Mouse (Mus musculus): ENCODE measurements at regions not wholly inside any gene's neighbourhood (a gene's known extent, or its start where the extent isn't known, plus 50 kb on each side); places are given as distances from the start of the nearest gene placed in this dataset.

- DNase-seq, result no peak
These were observed 442.0 kb downstream of the Hsfy2 start for GRCm38 (mm10) chr1:56195224-56195623.

- no peak for DNase-seq
These were observed 453.6 kb downstream of the Hsfy2 start for GRCm38 (mm10) chr1:56183503-56184198.

DNA sequence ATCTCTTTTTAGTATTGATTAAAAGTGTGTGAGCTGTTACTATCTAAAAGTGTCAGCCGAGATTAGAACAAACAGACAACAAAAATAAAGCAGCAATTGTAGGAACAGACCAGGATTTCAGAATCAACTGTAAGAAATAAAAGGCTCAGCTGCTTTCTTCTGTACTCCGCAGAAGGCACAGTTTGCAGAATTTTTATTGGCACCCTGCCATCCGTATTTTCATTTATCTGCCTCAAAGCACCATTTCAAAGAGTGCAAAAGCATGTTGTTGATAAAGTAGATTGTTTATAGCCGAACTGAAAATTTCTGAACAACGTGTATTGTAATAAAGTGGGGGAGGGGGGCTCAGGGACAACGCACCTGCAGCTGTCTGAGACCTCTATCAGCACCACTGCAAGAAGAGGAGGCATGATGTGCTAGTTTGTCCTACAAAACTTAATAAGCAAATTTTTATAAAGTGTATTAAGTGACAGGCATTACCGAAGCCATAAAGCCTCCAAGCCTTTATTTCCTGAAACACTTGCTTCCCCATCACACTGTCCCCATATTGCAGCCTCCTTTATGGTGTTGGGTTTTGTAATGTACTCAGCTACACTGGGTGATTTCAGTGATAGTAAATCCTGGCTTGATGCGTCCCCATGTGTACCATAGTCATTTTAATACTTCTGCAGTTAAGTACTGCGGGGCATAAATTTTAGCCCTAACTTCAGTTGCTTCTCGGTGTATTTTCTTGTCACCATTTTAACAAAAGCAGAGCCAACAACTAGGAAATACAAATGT, 457.8 kb downstream of the Hsfy2 start:
- DNase-seq, result no peak

GRCm38 (mm10) chr1:56171157-56171556, 466.1 kb downstream of the Hsfy2 start:
- DNase-seq, result no peak

- no peak for DNase-seq
These were observed 468.5 kb downstream of the Hsfy2 start for GRCm38 (mm10) chr1:56168712-56169111.

GRCm38 (mm10) chr1:56168063-56168462, 469.2 kb downstream of the Hsfy2 start:
- no peak for DNase-seq

DNA sequence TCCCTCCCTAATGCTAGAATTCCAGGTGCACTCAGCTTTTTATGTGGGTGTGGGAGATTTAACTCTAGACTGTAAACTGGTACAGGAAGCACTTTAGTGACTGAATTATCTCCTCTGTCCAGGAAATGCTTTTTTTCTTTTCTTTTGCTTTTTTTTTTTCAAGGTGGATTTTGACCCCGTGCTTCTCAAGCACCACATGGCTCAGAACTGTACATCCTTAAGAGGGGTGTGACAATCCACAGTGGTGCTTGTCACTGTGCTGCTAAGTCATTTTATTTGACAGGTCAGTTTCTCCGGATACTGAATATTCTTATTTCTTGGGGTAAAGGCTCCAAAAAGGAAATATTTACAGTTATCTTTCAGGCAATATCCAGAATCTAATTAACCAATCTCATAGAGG, 472.0 kb downstream of the Hsfy2 start:
- no peak for DNase-seq

GRCm38 (mm10) chr1:56164366-56164765, 472.9 kb downstream of the Hsfy2 start:
- no peak for DNase-seq

DNA sequence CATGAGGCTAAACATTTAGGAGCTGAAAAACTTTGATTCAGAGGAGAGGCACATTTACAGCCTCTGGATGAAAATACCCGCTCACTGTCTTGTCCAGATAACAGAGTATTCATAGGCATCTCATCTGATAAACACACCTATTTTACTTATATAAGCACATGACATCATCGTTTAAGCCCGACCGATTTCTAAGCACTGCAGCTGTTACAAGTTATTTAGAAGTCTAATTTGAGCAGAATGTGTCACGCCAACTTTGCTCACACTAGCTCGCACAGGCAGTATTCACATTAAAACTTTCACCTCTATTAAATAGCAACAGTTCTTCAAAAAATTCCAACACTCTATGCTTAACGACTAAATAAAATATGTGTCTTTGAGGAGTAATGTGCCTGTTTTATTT, 506.3 kb downstream of the Hsfy2 start:
- DNase-seq, result no peak

DNA sequence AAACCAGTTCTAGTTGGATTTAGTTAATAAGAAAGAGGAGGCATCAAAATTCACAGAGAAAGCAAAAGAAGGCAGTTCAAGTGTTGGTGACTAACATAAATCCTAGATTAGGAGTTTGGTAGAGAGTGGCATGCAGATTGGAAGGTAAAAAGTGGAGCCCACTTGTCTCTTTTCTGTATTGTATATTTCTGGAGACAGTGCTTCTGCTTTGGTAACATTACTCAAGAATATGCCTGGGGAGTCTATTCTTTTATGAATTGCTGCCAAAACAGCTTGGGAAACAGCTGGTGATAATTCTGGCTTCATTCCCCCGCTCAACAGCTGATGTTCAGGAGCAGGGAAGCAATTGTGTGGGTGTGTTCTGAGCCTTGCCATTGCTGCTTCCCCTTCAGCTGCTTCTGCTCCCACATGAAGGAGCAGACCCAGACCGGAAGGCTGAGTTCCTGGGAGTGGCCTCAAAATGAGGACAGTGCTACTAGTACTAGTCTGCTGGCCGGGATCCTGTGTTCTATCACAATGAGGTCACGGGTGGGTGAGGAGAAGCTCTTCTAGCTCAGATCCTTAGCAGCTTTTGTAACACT, 547.9 kb downstream of the Hsfy2 start:
- no peak for DNase-seq

GRCm38 (mm10) chr1:56088357-56088756, 548.9 kb downstream of the Hsfy2 start:
- no peak for DNase-seq

DNA sequence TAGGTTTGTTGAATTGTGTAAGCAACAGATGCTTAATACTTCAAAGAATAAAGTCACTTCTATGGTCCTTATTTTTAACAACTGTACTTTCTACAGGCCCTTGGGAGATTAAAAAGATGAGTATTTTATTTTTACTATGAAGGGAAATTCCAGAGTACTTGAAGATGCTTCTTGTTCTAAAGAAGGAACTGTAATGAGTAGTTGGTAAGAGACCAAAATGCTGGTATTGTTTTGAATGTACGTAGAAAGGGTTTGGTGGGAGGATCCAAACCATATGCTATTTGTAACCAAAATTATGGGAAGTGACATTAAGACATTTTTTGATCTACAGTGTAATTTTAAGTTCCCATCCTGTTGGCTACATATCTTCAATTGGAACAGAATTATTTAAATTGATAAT, 560.5 kb downstream of the Hsfy2 start:
- DNase-seq, result no peak

DNA sequence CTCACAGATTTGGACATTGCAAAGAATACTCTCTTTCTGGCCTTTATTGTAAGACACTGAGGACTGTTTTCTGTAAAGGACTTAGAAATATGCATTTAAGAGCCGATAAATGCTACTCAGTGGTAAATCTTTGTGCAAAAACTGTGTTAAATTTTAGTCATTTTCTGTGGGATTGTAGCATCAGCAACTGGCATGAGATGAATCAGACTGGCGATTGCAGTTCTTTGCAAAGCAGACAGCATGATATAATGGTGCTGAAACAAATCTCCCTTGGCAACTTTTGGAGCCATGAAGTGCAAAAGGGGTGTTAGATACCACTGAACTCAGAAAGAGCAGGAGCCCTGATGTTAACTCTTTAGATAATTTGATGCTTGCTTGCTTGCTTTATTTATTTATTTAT, 565.0 kb downstream of the Hsfy2 start:
- DNase-seq, result no peak

- no peak for DNase-seq
These were observed 573.8 kb downstream of the Hsfy2 start for GRCm38 (mm10) chr1:56063474-56063873.
